ENCODE assay signal across 25 mouse cellular contexts in the genomic region with DNA sequence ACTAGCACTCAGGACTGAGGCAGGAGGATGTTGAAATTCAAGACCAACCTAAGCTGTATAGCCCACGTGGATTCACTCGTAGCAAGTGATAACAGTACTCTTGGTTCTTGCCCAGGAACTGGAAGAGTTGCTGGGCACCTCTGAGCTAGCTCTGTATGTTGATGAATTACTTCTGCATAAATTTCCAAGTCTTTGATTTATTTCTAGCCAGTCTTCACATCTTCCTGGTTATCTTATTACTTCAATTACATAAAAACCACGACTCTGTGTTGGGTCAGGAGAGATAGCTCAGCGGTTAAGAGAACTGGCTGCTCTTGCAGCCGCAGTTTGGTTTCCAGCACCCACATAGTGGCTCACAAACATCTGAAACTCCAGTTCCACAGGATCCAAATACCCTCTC.
"Had no signal": no experiment of that assay in that cellular context is flagged by ENCODE, and none has a peak within 500 bp of the region (broad histone marks: within the 10 kb centered on the region; RNA-seq: fewer than 3 reads in every experiment).

No protein-coding gene starts in this region.

- H3K27me3 ChIP-seq: heart, embryonic 12.5 days; hindbrain, embryonic 13.5 days; hindbrain, embryonic 15.5 days; kidney, embryonic 15.5 days; limb, embryonic 12.5 days; liver, embryonic 13.5 days; liver, embryonic 15.5 days had no signal

- H3K4me2 ChIP-seq: heart, embryonic 12.5 days; hindbrain, embryonic 13.5 days; hindbrain, embryonic 15.5 days; kidney, embryonic 15.5 days; limb, embryonic 12.5 days; liver, embryonic 11.5 days; liver, embryonic 13.5 days; liver, embryonic 15.5 days had no signal

- DNase-seq: gastrocnemius, adult 2 months; gastrocnemius, postnatal 10 days; gastrocnemius, postnatal 36 days; heart, adult 18-20 months; heart, postnatal 10 days; kidney, adult 11 months; kidney, adult 2 months; kidney, adult 9 months; kidney, postnatal 10 days; kidney, postnatal 25 days; liver; liver, embryonic 13.5 days had no signal

- H3K4me3 ChIP-seq: gastrocnemius, adult 2 months; heart, embryonic 10.5 days; heart, embryonic 12.5 days; hindbrain, embryonic 13.5 days; hindbrain, embryonic 15.5 days; kidney, embryonic 15.5 days; layer of hippocampus, adult 2 months; left cerebral cortex, adult 2 months; limb, embryonic 10.5 days; limb, embryonic 12.5 days; liver, embryonic 13.5 days; liver, embryonic 15.5 days had no signal

- ATAC-seq: hindbrain, postnatal 0 days; intestine, embryonic 16.5 days had no signal

- H3K4me1 ChIP-seq: hindbrain, embryonic 13.5 days; hindbrain, embryonic 15.5 days; kidney, embryonic 15.5 days; limb, embryonic 10.5 days; limb, embryonic 12.5 days; liver, embryonic 13.5 days; liver, embryonic 15.5 days had no signal

- H3K27ac ChIP-seq: gastrocnemius, adult 2 months; heart, embryonic 10.5 days; hindbrain, embryonic 13.5 days; hindbrain, embryonic 15.5 days; hindbrain, postnatal 0 days; kidney, embryonic 15.5 days; layer of hippocampus, adult 2 months; left cerebral cortex, adult 2 months; limb, embryonic 10.5 days; limb, embryonic 12.5 days; liver, embryonic 13.5 days; liver, embryonic 15.5 days had no signal

- H3K9me3 ChIP-seq: heart, embryonic 10.5 days; heart, embryonic 12.5 days; hindbrain, embryonic 13.5 days; hindbrain, embryonic 15.5 days; kidney, embryonic 15.5 days; limb, embryonic 10.5 days; limb, embryonic 12.5 days; liver, embryonic 13.5 days; liver, embryonic 15.5 days had no signal

- H3K9ac ChIP-seq: heart, embryonic 12.5 days; hindbrain, embryonic 13.5 days; hindbrain, embryonic 15.5 days; kidney, embryonic 15.5 days; limb, embryonic 12.5 days; liver, embryonic 13.5 days; liver, embryonic 15.5 days had no signal
